Mouse (Mus musculus) thymus, adult 18-20 months (tissue): ENCODE measurements around the gene Txndc12.
A peak's percentile ranks its signal among the peaks of the same experiment; 100 is the strongest.

ENCODE experiments used
- DNase-seq, 2 experiments: peaks; one replicate each; pipeline ENCODE4 v3.0.0; 2022; ENCODE audit warnings: mixed read lengths in 2 of 2

Txndc12 gene

DNA sequence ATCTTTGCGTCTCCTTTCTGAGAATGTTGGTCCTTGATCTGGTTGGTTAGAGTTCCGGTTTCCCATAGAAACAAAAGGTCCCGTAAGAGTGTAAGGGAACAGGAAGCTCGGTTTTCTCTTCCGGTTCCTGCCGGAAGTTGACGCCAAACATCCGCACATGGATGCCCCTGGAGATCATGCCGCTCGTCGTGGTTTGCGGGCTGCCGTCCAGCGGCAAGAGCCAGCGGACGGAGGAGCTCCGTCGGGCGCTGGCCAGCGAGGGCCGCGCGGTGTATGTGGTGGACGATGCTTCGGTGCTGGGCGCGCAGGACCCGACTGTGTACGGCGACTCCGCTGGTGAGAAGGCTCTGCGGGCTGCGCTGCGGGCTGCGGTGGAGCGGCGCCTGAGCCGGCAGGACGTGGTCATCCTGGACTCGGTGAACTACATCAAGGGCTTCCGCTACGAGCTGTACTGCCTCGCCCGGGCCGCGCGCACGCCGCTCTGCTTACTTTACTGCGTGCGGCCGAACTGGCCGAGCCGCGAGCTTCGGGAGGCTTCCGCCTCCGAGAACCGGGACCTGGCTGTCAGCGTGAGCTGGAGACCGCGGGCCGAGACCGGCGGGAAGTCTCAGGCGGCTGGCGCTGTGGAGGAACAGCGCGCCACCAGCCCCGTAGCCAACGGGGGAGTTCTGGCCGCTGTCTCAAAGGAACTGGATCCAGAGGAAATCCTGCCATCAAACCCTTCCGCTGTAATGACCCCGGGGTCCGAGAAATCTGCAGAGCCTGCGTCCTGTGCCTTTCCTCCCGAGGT, 13.5 kb downstream of the Txndc12 start, which contains the start of gene Kti12:
Kti12 (plus strand) TSS at position 71 of the 790 bp plus-strand sequence.
- peak; percentile 53 to 71 for DNase-seq

DNA sequence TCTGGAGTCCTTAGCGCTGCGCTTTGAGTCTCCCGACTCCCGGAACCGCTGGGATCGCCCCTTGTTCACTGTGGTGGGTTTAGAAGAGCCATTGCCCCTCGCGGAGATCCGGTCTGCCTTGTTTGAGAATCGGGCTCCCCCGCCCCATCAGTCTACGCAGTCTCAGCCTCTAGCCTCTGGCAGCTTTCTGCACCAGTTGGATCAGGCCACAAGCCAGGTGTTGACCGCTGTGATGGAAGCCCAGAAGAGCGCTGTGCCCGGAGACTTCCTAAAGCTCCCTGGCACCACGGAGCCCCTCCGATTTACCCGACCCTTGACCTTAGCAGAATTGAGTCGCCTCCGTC, 14.1 kb downstream of the Txndc12 start, which contains the start of gene A730015C16Rik:
A730015C16Rik (minus strand) TSS at position 115 of the 344 bp plus-strand sequence.
- DNase-seq, result peak in 1 of 2 experiments; percentile 11

DNA sequence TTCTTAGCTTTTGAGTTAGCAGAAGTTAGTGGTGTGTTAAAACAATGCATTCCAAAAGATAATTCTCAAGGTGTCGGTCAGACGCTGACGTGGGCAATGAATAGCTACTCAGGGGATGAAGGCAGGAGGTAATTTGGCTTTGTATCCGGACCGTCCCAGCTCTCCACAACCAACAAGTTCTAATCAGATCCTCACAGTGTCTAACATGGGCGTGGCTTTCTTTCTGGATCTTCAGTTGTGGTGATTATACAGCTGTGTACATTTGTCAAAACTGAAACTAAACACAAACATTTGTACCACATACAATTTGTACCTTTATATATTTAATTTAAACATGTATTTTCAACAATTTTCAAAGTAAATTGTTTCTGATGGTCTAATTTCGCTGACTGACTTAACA, 32.4 kb downstream of the Txndc12 start:
- no peak for DNase-seq

DNA sequence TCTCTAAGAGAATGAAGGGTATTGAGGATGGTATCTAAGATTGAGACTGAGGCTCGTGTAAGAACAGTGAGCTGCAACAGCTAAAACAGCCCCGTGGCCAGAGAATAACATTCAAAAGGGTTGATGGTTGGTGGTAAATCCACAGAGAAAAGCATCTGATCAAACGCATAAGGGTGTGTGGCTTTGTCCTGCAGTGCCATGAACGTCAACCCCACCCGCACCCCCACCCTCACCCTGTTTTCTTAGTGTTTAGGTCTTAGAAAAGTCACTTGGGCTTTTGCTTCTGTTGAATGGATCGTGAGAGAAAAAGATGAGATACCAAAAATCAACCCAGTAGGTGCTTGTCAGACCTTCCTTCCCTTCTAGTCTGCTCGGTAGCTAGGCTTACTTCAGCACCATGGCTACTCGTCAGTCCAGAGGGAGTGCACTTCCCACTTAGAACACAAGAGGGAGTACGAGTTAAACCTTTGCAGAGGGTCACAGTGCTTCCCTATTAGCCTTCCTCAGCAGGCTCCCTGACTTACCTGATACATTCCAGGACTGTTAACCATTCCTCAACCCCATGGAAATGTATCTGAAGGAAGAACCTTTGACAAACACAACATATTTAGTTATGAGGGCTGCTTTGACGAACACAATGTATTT, 35.5 kb downstream of the Txndc12 start:
- DNase-seq, result peak in 1 of 2 experiments; percentile 27

DNA sequence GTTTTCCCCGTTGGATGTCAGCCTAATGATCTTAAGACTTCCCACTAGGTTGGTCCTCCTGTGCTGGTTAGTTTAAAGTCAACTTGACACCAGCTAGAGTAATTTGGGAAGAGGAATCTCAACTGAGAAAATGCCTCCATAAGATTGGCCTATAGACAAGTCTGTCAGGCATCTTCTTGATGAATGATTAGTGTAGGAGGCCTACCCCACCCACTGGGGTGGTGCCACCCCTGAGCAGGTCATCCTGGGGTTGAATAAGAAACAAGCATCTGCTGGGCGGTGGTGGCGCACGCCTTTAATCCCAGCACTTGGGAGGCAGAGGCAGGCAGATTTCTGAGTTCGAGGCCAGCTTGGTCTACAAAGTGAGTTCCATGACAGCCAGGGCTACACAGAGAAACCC, 39.3 kb downstream of the Txndc12 start:
- DNase-seq, result no peak

DNA sequence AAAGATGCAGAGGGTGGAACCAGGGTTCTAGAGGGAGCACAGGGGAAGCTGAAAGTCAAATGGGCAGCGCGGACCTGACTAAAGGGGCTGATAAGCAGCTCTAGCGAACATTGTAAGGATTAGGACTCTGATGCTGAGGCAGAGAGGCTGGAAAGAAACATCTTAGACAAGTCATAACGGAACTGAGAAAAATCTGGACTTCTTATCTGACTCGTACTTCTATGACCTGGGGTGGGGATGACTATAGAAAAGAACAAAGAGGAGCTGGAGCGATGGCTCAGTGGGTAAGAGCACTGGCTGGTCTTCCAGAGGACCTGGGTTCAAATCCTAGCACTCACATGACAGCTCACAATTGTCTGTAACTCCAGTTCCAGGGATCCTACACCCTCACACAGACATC, 43.5 kb downstream of the Txndc12 start:
- no peak for DNase-seq

DNA sequence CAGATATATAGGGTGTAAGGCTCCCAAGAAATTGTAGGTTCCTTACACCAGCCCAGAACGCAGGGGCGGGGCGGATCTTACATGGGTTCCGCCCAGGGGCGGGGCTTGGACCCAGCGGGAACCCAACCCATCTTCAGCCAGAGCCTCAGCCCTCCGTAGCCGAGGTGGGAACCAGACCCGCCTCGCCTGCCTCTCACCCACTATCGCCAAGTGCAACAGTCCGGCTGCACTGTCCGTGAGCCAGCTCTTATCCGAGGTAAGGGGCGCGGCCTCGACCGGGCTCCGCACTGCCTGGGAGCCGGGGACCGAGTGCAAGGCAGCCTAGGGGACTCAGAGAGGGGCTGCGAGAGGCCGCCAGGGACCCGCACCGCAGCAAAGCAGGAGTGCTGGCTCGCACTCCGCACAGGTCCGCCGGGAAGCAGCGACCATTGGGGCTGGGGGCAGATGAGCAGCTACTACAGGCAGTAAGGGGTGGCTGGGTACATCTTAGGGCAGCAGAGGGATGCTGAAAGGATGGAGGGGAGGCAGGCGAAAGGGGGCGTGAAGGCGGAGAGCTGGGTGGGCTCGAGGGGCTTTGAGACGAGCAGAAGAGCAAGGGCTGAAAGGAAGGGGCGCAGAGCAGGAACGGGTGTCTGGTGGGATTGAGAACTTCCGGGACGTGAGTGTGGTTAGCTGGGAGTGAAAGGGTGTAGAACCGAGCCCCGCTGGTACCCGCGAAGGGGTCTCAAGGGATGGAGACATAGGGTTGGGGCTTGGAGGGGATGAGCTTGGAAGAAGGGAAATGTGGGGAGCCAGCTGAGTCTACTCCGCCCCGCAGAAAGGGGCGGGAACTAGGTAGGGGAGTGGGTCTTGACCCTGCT, 44.8 kb downstream of the Txndc12 start, which contains the start of gene Rab3b:
Rab3b (plus strand) TSS at position 101 of the 860 bp plus-strand sequence.
- DNase-seq, result peak; percentile 8 to 11

- no peak for DNase-seq
Observed at GRCm38 (mm10) chr4:108883815-108884214, 49.4 kb downstream of the Txndc12 start.

DNA sequence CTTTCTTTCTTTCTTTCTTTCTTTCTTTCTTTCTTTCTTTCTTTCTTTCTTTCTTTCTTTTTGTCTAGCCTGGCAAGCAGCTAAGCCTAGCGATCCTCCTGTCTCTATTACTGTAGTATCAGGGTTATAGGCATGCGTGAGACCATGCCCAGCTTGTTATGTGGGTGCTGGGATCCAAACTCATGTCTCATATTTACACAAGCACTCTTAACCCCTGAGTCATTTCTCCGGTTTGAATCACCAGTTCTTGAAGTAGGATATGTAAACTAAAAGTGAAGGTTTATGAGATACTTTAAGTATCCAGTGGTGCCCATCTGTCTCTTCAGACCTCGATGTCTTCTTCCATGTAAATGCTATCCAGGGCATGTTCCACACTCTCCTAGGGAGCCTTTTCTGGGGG, 53.1 kb downstream of the Txndc12 start:
- DNase-seq, result no peak

DNA sequence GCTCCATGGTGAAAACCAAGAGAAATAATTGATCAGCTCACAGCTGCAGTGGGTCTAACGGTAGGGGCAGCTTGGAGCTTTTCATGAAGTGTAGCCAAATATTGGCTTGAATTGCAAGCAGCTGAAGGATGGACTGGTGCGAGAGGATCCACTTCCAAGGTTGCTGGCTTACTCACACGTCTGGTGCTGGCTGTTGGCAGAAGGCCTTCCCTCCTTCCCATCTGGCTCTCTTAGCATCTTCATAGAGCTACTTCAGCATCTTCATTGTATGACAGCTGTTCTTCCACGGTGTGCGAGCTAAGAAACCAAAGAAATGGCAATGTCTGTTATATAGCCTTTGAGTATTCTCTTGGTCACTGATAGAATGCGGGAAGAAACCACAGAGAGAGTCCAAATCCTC, 56.5 kb downstream of the Txndc12 start:
- no peak for DNase-seq

DNA sequence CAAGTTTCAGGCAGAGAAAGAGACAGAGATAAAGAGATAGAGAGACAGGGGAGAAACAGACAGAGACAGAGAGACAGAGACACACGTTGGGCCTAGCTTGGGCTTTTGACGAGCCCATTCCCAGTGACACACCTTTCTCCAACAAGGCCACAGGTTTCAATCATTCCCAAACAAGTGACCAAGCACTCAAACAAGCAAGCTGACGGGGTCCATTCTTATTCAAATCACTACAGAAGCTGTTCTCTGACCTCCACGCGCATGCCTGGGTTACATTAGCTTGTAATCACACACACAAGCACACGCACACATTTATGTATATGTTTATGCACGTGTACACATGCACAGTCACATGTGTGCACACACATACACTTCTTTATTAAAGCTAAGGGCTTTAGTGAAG, 66.0 kb downstream of the Txndc12 start:
- DNase-seq, result no peak

DNA sequence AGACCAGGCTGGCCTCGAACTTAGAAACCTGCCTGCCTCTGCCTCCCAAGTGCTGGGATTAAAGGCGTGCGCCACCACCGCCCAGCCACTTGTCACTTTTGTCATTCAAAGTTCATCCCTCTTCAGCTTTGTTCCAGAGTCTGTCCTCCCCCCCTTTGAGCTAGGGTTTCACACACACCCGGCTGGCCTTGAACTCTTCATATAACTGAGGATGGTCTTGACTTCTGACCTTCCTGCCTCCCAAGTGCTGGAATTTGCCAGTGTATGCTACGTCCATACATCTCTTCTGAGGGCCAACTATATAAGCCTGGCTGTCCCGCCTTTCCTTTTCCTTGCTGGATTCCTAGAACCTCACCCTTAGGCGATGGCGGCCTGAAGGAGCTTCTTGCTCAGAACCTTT, 68.5 kb downstream of the Txndc12 start:
- no peak for DNase-seq

GRCm38 (mm10) chr4:108903346-108903745, 68.9 kb downstream of the Txndc12 start:
- DNase-seq, result no peak

GRCm38 (mm10) chr4:108904076-108904475, 69.7 kb downstream of the Txndc12 start:
- no peak for DNase-seq

- no peak for DNase-seq
Observed at GRCm38 (mm10) chr4:108904790-108905189, 70.4 kb downstream of the Txndc12 start.

DNA sequence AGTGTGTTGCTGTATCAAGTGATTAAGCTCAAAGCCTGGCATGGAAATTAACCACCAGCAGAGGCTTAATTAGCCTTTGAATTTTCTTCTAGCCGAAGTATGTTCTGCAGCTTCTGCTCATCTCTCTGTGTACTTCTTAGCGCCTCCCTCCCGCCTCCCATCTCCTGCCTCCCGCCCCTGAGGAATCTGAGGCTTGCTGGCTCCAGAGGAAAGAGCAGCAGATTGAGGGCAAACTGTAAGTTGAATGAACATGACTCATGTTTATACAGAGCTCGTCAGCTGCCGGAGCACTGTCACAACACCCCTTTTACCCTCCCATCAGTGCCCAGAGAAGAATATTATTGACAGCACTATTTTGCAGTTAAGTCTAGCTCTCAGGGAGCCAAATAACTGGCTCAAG, 71.5 kb downstream of the Txndc12 start:
- DNase-seq, result no peak

- DNase-seq, result no peak
Observed at GRCm38 (mm10) chr4:108907475-108907874, 73.1 kb downstream of the Txndc12 start.

GRCm38 (mm10) chr4:108909872-108910425, 75.5 kb downstream of the Txndc12 start:
- DNase-seq, result no peak
